Mouse (Mus musculus) E14TG2a.4 (cell line): ENCODE results near the gene Igsf8.

Experiments
- H3K27me3 ChIP-seq: 2 replicates; pipeline ENCODE4 v1.6.1; 2014; ENCODE audit warnings: low read length, control low read depth; ENCODE audit not compliant: insufficient read depth
- H3K36me3 ChIP-seq: 2 replicates; pipeline ENCODE4 v1.6.1; 2014; ENCODE audit warnings: low read length, control low read depth; ENCODE audit not compliant: insufficient read depth
- H3K4me1 ChIP-seq: replicated peaks from 2 replicates; pipeline ENCODE4 v1.6.1; 2014; ENCODE audit warnings: low read depth, low read length, control low read depth
- H3K4me3 ChIP-seq: replicated peaks from 2 replicates; pipeline ENCODE4 v1.5.1; 2014; ENCODE audit warnings: mild to moderate bottlenecking, low read length
- H3K9me3 ChIP-seq: 2 replicates; pipeline ENCODE4 v1.6.1; 2014; ENCODE audit warnings: low read length, control low read depth
- CTCF ChIP-seq: conservative IDR thresholded peaks from 2 replicates; pipeline ENCODE4 v1.5.1; 2014; ENCODE audit warnings: low read length
- NANOG ChIP-seq: IDR thresholded peaks from 2 replicates; pipeline ENCODE4 v1.6.1; 2014; ENCODE audit warnings: borderline replicate concordance, low read length, mixed read lengths
- POU5F1 ChIP-seq: IDR thresholded peaks from 2 replicates; pipeline ENCODE4 v1.6.1; 2014; ENCODE audit warnings: low read length, borderline replicate concordance

Igsf8 gene

DNA sequence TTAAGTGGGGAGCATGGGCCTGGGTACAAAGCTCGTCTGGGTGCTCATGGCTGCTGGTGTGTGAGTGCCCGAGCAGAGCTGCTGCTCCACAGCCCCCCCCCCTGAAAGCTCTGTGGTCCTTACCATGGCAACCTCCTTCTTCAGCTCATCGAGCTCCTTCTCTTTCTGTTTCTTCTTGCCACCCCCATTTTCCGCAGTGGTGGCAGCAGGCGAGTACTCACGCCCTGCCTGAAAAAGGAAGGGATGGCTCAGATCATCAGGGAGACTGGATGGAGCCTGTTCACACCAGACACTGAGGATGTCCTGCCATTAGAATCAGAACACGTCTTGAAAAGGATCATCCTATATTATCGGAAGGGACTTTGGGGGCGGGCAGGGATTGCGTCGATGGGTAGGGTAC lies 32.0 kb downstream of the Igsf8 start:
- H3K27me3 ChIP-seq: peaks cover 21% of the 10 kb centered on the region
- TF ChIP-seq CTCF: no peak
- no peak for TF ChIP-seq NANOG
- TF ChIP-seq POU5F1: no peak
- H3K9me3 ChIP-seq: no peaks in the 10 kb centered on the region
- no peak overlapping the region for H3K4me3 ChIP-seq
- no peaks in the 10 kb centered on the region for H3K36me3 ChIP-seq
- peaks cover 37% of the 10 kb centered on the region for H3K4me1 ChIP-seq

DNA sequence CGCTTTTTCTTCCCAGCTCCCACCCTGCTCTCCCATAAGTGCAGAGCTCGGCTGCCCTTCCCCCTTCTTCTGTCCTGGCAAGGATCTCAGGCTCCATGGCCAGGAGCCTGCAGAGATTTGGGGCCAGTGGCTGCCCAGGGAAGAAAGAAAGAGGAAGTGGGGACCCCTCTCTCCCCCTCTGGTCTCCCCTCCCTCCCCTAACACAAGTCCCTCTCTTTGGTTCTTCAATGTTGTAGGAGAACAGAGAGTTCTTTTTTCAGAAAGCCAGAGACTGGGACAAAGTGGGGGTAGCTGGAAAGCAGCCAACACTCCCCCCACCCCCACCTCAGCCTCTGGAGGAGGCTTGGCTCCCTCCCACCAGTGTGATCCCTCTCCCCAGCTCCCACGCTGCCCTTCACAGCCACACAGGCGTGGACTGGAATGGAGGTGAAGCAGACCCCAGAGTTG lies 34.3 kb downstream of the Igsf8 start:
- H3K27me3 ChIP-seq: peaks cover 25% of the 10 kb centered on the region
- H3K4me3 ChIP-seq: no peak overlapping the region
- H3K36me3 ChIP-seq: no peaks in the 10 kb centered on the region
- peaks cover 50% of the 10 kb centered on the region for H3K4me1 ChIP-seq
- TF ChIP-seq NANOG (no peak), CTCF (no peak), POU5F1 (no peak)
- no peaks in the 10 kb centered on the region for H3K9me3 ChIP-seq

DNA sequence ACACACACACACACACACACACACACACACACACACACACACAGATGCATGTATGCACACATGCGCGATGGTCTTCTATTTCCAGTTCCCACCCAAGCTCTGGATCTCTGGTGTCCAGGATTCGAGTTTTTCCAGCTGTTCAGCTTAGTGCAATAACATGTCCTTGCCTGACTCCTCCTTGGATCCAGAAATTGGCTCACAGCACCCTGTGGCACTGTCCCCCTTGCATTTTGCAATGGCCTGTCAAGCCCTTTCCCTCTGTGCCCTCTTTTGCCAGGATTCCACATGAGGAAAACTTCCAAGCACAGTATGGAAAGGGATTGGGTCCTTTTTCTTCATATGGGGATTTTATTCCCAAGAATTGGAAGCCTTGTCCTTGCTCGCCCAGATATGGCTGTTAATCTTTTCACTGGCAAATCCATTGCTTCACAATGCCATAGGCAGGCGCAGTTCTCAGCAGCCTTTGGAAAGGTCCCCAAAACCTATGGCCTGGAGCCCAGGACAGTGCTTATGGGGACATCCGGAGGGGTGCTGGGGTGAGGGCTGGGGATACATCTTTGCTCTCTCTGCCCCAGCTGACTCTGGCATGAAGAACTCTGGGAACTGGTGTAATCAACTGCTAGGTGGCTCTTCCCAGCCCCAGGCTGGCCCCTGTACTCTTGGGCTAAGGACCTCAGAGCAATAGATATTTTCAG lies 35.5 kb downstream of the Igsf8 start:
- no peak for TF ChIP-seq CTCF
- TF ChIP-seq NANOG: no peak
- no peak for TF ChIP-seq POU5F1
- peaks cover 25% of the 10 kb centered on the region for H3K27me3 ChIP-seq

DNA sequence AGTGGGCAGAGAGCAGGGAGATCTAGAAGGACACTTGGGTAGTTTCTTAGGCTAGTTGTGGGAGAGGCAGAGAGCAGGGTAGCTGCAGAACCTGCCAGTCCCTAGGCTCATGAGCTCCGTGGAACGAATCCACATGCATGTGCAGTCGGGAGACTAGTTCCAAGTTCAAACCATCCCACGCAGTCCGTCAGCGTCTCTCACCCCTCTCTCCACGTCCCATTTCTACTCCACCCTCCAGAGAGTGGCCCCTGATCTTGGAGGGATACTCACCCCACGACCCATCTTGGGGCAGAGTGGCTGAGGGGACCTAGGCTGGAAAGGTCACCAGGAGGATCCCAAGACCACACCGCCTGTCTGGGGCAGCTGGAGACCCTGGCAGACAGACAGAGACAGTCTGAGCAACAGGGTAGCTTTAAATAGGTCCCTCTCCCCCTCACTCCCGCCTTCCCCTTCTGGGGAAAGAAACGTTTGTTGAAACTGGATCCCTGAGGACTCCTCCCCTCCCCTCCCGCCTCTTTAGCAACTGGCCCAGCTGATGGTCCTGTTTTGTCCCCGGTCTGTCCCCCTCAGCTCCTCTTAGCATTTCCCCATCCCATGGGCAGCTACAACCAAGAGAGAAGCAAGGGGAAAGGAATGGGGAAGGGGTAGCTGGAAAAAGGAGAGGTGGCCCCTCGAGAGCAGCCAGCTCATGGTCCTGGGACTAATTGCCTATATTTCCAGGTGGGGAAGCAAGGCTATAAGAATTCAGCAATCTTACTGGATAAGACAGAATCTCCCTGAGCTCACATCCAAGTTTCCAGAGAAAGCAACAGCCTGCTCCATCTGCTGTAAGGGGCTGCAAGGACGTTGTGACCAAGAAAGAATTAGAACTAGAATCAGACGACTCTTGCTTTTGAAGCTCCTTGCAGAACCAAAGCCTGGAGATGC lies 36.4 kb downstream of the Igsf8 start, which contains the start of gene Atp1a2:
TSS of gene Atp1a2 (minus strand) at position 454 of the 927 bp plus-strand sequence.
- no peak for TF ChIP-seq NANOG
- no peak for TF ChIP-seq CTCF
- TF ChIP-seq POU5F1: no peak
- no peaks in the 10 kb centered on the region for H3K9me3 ChIP-seq
- H3K36me3 ChIP-seq: no peaks in the 10 kb centered on the region
- peaks cover 68% of the 10 kb centered on the region for H3K4me1 ChIP-seq
- H3K27me3 ChIP-seq: peaks cover 25% of the 10 kb centered on the region
- peak within 1 kb of the TSS; percentile 39; the same call in 1 of the 2 replicates for H3K4me3 ChIP-seq

More for the DNA sequence above, 35.5 kb downstream of the Igsf8 start:
- H3K4me1 ChIP-seq: peaks cover 59% of the 10 kb centered on the region
- no peaks in the 10 kb centered on the region for H3K9me3 ChIP-seq
- no peaks in the 10 kb centered on the region for H3K36me3 ChIP-seq
- no peak overlapping the region for H3K4me3 ChIP-seq

DNA sequence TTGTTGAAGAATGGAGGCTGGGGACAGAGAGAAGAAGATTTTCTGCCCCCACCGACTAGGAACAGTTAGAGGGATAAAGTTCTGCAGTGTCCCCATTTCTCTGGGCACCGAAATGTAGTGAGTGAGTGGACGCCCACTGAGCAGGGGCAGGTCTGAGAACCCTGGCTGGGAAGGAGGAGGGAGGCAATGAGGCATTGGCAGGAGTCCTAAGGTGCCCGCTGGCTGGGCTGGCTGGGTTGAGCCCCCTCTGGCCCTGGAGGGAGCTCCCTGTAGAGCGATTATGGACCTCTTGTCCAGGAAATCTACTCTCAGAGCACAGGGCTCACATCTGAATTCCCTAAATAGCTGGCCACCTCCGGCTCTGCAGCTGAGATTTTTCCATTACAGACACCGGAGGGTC lies 38.1 kb downstream of the Igsf8 start:
- no peak for TF ChIP-seq NANOG
- no peak for TF ChIP-seq CTCF
- TF ChIP-seq POU5F1: no peak
- Histone ChIP-seq H3K9me3 (no peaks in the 10 kb centered on the region), H3K4me1 (peaks cover 82% of the 10 kb centered on the region), H3K27me3 (peaks cover 22% of the 10 kb centered on the region), H3K4me3 (no peak overlapping the region), H3K36me3 (no peaks in the 10 kb centered on the region)

DNA sequence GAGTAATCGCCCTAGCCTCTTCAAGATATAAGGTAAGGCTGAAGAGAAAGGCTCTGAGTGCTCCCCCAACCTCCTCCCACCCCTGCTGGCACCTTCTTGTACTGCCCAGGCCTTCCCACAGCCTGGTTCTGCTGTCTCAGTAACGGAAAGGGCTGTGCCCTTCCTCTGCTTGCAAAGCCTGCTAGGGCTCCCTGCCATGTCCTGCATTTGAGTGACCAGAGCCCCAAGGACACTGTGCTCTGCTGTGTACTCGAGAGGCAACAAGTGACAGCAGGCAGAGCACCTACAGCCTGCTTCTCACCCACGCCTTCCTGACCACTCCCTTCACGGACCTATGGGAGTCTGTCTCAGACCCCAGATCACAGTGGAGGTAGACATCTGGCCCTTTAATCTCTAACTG lies 38.8 kb downstream of the Igsf8 start:
- Histone ChIP-seq H3K4me3 (peak overlapping the region; percentile 26; the same call in 1 of the 2 replicates), H3K36me3 (no peaks in the 10 kb centered on the region), H3K4me1 (peaks cover 88% of the 10 kb centered on the region), H3K27me3 (peaks cover 20% of the 10 kb centered on the region), H3K9me3 (no peaks in the 10 kb centered on the region)
- TF ChIP-seq POU5F1: no peak
- TF ChIP-seq CTCF: peak; percentile 34

DNA sequence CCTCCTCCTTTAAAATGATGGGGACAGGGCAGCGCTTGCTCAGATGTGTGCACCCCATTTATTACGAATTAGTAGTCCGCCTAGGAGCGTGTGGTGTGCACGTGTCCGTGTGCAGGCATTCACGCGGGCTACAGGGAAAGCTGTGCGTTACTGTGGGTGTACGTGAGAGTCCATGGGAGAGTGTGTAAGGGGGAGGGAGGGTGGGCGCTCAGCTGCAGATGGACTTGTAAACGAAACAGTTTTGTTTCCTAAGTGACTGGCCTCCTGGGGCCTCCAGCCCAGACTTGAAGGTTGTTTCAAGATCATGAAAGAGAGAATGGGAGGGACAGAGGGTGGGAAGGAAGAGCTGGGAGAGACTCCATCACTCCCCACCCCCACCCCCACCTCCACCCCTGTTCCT lies 39.7 kb downstream of the Igsf8 start:
- Histone ChIP-seq H3K4me1 (peaks cover 83% of the 10 kb centered on the region), H3K36me3 (no peaks in the 10 kb centered on the region), H3K4me3 (no peak overlapping the region), H3K9me3 (no peaks in the 10 kb centered on the region), H3K27me3 (peaks cover 12% of the 10 kb centered on the region)
- TF ChIP-seq POU5F1 (no peak), NANOG (no peak), CTCF (no peak)

DNA sequence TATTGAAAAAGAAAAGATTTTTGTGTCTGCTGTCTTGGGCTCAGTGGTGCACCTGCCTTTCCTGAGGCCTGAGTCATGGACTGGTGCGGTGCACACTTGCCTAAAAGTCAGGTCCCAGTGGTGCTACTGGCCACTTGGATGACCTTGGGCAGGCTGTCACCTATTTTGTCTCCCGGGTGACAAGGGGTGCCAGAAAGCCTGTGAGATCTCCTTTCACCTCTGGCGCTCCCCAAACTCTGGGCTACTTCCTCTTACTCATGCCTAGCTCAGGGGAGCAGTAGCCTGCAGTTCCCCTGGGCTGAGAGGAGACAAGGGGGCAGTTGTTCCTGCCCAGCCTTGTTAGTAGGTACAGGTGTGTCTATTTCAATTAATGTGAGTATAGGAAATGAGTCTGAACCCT lies 40.9 kb downstream of the Igsf8 start:
- H3K9me3 ChIP-seq: no peaks in the 10 kb centered on the region
- no peaks in the 10 kb centered on the region for H3K36me3 ChIP-seq
- peaks cover 11% of the 10 kb centered on the region for H3K27me3 ChIP-seq

More for the DNA sequence above, 40.9 kb downstream of the Igsf8 start:
- no peak for TF ChIP-seq POU5F1
- TF ChIP-seq NANOG: no peak
- TF ChIP-seq CTCF: no peak
- Histone ChIP-seq H3K4me3 (peak overlapping the region; percentile 39), H3K4me1 (peaks cover 77% of the 10 kb centered on the region)
